Mouse (Mus musculus): Measurements from ENCODE around the gene Olfr1229.

Gene Olfr1229

DNA sequence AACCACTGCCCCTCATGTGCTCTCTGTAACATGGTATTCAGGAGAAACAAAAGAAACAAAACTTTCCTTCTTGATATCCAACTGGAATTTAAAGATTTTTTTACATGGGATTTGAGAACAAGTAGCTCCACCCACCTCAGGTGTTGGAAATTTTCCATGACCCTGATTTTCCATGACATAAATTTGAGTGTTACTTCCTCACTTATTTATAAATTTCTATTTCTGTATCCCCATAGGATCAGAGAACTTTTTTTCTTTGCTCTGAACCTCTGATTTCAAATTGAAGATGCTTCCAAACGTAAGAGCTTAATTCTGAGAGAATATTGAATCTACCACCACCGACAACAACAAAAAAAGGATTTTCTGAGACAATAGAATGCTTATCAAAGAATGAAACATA is at the start of gene Olfr1229:
TSS of gene Olfr1229 (minus strand) at position 101 of the 400 bp plus-strand sequence.
- no peak for DNase-seq (ENCODE audit: extremely low spot score)

DNA sequence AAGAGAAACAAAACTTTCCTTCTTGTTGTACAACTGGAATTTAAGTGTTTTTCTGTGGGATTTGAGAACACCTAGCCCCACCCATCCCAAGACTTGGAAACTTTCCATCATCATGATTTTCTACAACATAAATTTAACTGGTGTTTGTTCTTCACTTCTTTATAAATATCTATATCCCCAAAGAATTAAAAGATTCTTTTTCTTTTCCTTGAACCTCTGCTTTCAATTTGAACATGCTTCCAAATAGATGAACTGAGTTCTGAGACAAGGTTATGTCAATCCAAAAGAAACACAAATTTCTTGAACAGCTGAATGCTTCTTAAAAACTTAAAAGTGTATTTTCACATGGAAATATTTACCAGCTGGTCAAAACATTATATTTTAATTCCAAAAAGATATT is 41.8 kb upstream of the Olfr1229 start, which contains the start of gene Olfr1232:
TSS of gene Olfr1232 (minus strand) at position 101 of the 400 bp plus-strand sequence.
- no peak for DNase-seq (ENCODE audit: extremely low spot score)

GRCm38 (mm10) chr2:89306974-89307373 is 19.2 kb upstream of the Olfr1229 start, which contains the start of gene Olfr1231:
TSS of gene Olfr1231 (minus strand) at chr2:89307074.
- no peak for DNase-seq (ENCODE audit: extremely low spot score)

DNA sequence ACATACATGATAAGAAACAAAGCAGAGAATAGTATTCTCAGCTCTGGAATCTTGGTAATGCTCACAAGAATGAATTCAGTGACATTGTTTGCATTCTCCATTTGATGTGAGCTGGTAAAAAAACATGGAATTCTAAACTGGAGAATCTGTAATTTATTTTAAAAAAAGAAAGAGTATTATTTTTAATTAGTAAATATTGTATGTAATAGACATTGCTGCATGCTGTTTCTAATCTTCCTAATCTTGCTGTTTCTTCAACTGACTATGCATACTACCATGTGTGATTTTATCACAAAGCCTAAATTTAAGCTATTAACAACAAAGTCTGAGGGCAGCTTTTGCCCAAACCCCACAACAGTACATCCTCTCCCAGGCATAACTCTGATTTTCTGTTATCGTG is 9.4 kb upstream of the Olfr1229 start, which contains the start of gene Olfr1230:
TSS of gene Olfr1230 (minus strand) at position 101 of the 400 bp plus-strand sequence.
- no peak for DNase-seq (ENCODE audit: extremely low spot score)

GRCm38 (mm10) chr2:89253962-89254361 is 33.9 kb downstream of the Olfr1229 start, which contains the start of gene Olfr1228:
TSS of gene Olfr1228 (minus strand) at chr2:89254062.
- DNase-seq (ENCODE audit: extremely low spot score), result no peak

All from embryo, embryonic 9.5 days (tissue).